Mouse (Mus musculus): ENCODE results near the gene Pou3f3. TPM values are rescaled to one million over a fixed set of nuclear protein-coding genes. Genes with fewer than 3 reads are reported as not detected.

Gene Pou3f3
- 0.24 and 0.28 TPM in 2 replicates for polyA plus RNA-seq (2014; fragmentation: Nextera tagmentation; extraction: Ambion mirVana)

- under 1% methylated on average over 21 of the region's 21 CpGs for WGBS
- H3K9ac ChIP-seq (ENCODE audit: low read length): 0 out of 2 replicates have a peak within 1 kb of the TSS, but pooled peaks have one; percentile 7
- H3K4me2 ChIP-seq (ENCODE audit: low read length): peak within 1 kb of the TSS; percentile 67
- ATAC-seq (replicated peaks; ENCODE audit: low FRiP score, low TSS enrichment, low read depth) (peak; percentile 57), DNase-seq (ENCODE audit: low spot score) (peak; percentile 81)
- H3K4me3 ChIP-seq (ENCODE audit: low read depth, low read length): peak within 1 kb of the TSS; percentile 40
- no peaks in the 10 kb centered on the region for H3K36me3 ChIP-seq (ENCODE audit: control insufficient read depth, insufficient read depth, low read length)
- no peak within 1 kb of the TSS for H3K27ac ChIP-seq (ENCODE audit: low read depth)
- no peaks in the 10 kb centered on the region for H3K9me3 ChIP-seq (ENCODE audit: control insufficient read depth, low read length)
- peaks cover 17% of the 10 kb centered on the region; the same call in 1 of the 2 replicates for H3K4me1 ChIP-seq (replicated peaks; ENCODE audit: control insufficient read depth, insufficient read depth, low read length)
- H3K27me3 ChIP-seq (replicated peaks; ENCODE audit: control insufficient read depth, insufficient read depth, low read length): peaks cover 96% of the 10 kb centered on the region
These were observed at the start of gene Pou3f3 for GRCm38 (mm10) chr1:42695578-42695915. Gene Pou3f3, plus strand, starts transcription at chr1:42695768.

- Histone ChIP-seq H3K9ac (ENCODE audit: low read length) (no peak overlapping the region), H3K4me3 (ENCODE audit: low read depth, low read length) (no peak overlapping the region), H3K36me3 (ENCODE audit: control insufficient read depth, insufficient read depth, low read length) (no peaks in the 10 kb centered on the region), H3K27me3 (replicated peaks; ENCODE audit: control insufficient read depth, insufficient read depth, low read length) (no peaks in the 10 kb centered on the region), H3K27ac (ENCODE audit: low read depth) (no peak overlapping the region), H3K4me2 (ENCODE audit: low read length) (no peak overlapping the region), H3K4me1 (replicated peaks; ENCODE audit: control insufficient read depth, insufficient read depth, low read length) (no peaks in the 10 kb centered on the region), H3K9me3 (ENCODE audit: control insufficient read depth, low read length) (no peaks in the 10 kb centered on the region)
- 94% methylated on average over 9 of the region's 9 CpGs for WGBS
- ATAC-seq (replicated peaks; ENCODE audit: low FRiP score, low TSS enrichment, low read depth) (no peak), DNase-seq (ENCODE audit: low spot score) (no peak)
These were observed 47.1 kb upstream of the Pou3f3 start for GRCm38 (mm10) chr1:42648366-42648935.

GRCm38 (mm10) chr1:42651461-42651860 lies 44.1 kb upstream of the Pou3f3 start:
- no peak overlapping the region for H3K4me3 ChIP-seq (ENCODE audit: low read depth, low read length)
- no peaks in the 10 kb centered on the region for H3K27me3 ChIP-seq (replicated peaks; ENCODE audit: control insufficient read depth, insufficient read depth, low read length)
- H3K9me3 ChIP-seq (ENCODE audit: control insufficient read depth, low read length): no peaks in the 10 kb centered on the region
- no peak overlapping the region for H3K27ac ChIP-seq (ENCODE audit: low read depth)
- DNase-seq (ENCODE audit: low spot score) (no peak), ATAC-seq (replicated peaks; ENCODE audit: low FRiP score, low TSS enrichment, low read depth) (no peak)
- 86% methylated on average over 15 of the region's 15 CpGs for WGBS
- no peaks in the 10 kb centered on the region for H3K4me1 ChIP-seq (replicated peaks; ENCODE audit: control insufficient read depth, insufficient read depth, low read length)
- no peaks in the 10 kb centered on the region for H3K36me3 ChIP-seq (ENCODE audit: control insufficient read depth, insufficient read depth, low read length)
- H3K4me2 ChIP-seq (ENCODE audit: low read length): no peak overlapping the region
- H3K9ac ChIP-seq (ENCODE audit: low read length): no peak overlapping the region

- Histone ChIP-seq H3K27me3 (replicated peaks; ENCODE audit: control insufficient read depth, insufficient read depth, low read length) (no peaks in the 10 kb centered on the region), H3K9me3 (ENCODE audit: control insufficient read depth, low read length) (no peaks in the 10 kb centered on the region), H3K36me3 (ENCODE audit: control insufficient read depth, insufficient read depth, low read length) (no peaks in the 10 kb centered on the region), H3K9ac (ENCODE audit: low read length) (no peak overlapping the region), H3K4me2 (ENCODE audit: low read length) (no peak overlapping the region), H3K27ac (ENCODE audit: low read depth) (no peak overlapping the region), H3K4me1 (replicated peaks; ENCODE audit: control insufficient read depth, insufficient read depth, low read length) (no peaks in the 10 kb centered on the region), H3K4me3 (ENCODE audit: low read depth, low read length) (no peak overlapping the region)
- WGBS: 76% methylated on average over 1 of the region's 1 CpGs
- ATAC-seq (replicated peaks; ENCODE audit: low FRiP score, low TSS enrichment, low read depth) (no peak), DNase-seq (ENCODE audit: low spot score) (no peak)
These were observed 28.0 kb upstream of the Pou3f3 start for GRCm38 (mm10) chr1:42667546-42667945.

GRCm38 (mm10) chr1:42680673-42681072 lies 14.9 kb upstream of the Pou3f3 start:
- H3K36me3 ChIP-seq (ENCODE audit: control insufficient read depth, insufficient read depth, low read length): no peaks in the 10 kb centered on the region
- no peak overlapping the region for H3K4me3 ChIP-seq (ENCODE audit: low read depth, low read length)
- no peak overlapping the region for H3K9ac ChIP-seq (ENCODE audit: low read length)
- no peak overlapping the region for H3K4me2 ChIP-seq (ENCODE audit: low read length)
- H3K27me3 ChIP-seq (replicated peaks; ENCODE audit: control insufficient read depth, insufficient read depth, low read length): peaks cover 40% of the 10 kb centered on the region
- ATAC-seq (replicated peaks; ENCODE audit: low FRiP score, low TSS enrichment, low read depth) (no peak), DNase-seq (ENCODE audit: low spot score) (no peak)
- no peak overlapping the region for H3K27ac ChIP-seq (ENCODE audit: low read depth)
- WGBS: 77% methylated on average over 3 of the region's 3 CpGs
- no peaks in the 10 kb centered on the region for H3K9me3 ChIP-seq (ENCODE audit: control insufficient read depth, low read length)
- H3K4me1 ChIP-seq (replicated peaks; ENCODE audit: control insufficient read depth, insufficient read depth, low read length): peaks cover 5% of the 10 kb centered on the region

- no peak overlapping the region for H3K9ac ChIP-seq (ENCODE audit: low read length)
- H3K4me1 ChIP-seq (replicated peaks; ENCODE audit: control insufficient read depth, insufficient read depth, low read length): peaks cover 5% of the 10 kb centered on the region
- H3K9me3 ChIP-seq (ENCODE audit: control insufficient read depth, low read length): no peaks in the 10 kb centered on the region
- H3K4me3 ChIP-seq (ENCODE audit: low read depth, low read length): no peak overlapping the region
- DNase-seq (ENCODE audit: low spot score) (no peak), ATAC-seq (replicated peaks; ENCODE audit: low FRiP score, low TSS enrichment, low read depth) (no peak)
- H3K4me2 ChIP-seq (ENCODE audit: low read length): no peak overlapping the region
- H3K36me3 ChIP-seq (ENCODE audit: control insufficient read depth, insufficient read depth, low read length): no peaks in the 10 kb centered on the region
- WGBS: 77% methylated on average over 5 of the region's 5 CpGs
- no peak overlapping the region for H3K27ac ChIP-seq (ENCODE audit: low read depth)
- peaks cover 51% of the 10 kb centered on the region for H3K27me3 ChIP-seq (replicated peaks; ENCODE audit: control insufficient read depth, insufficient read depth, low read length)
These were observed 13.8 kb upstream of the Pou3f3 start for GRCm38 (mm10) chr1:42681762-42682161.

GRCm38 (mm10) chr1:42683861-42684260 lies 11.7 kb upstream of the Pou3f3 start:
- H3K27me3 ChIP-seq (replicated peaks; ENCODE audit: control insufficient read depth, insufficient read depth, low read length): peaks cover 72% of the 10 kb centered on the region
- no peaks in the 10 kb centered on the region for H3K9me3 ChIP-seq (ENCODE audit: control insufficient read depth, low read length)
- peak overlapping the region; percentile 36; the same call in 1 of the 2 replicates for H3K4me3 ChIP-seq (ENCODE audit: low read depth, low read length)
- no peak overlapping the region for H3K9ac ChIP-seq (ENCODE audit: low read length)
- ATAC-seq (replicated peaks; ENCODE audit: low FRiP score, low TSS enrichment, low read depth): no peak
- no peak for DNase-seq (ENCODE audit: low spot score)
- peaks cover 5% of the 10 kb centered on the region for H3K4me1 ChIP-seq (replicated peaks; ENCODE audit: control insufficient read depth, insufficient read depth, low read length)
- H3K4me2 ChIP-seq (ENCODE audit: low read length): peak overlapping the region; percentile 55
- H3K27ac ChIP-seq (ENCODE audit: low read depth): no peak overlapping the region
- 5% methylated on average over 6 of the region's 6 CpGs for WGBS
- H3K36me3 ChIP-seq (ENCODE audit: control insufficient read depth, insufficient read depth, low read length): no peaks in the 10 kb centered on the region

- Histone ChIP-seq H3K9ac (ENCODE audit: low read length) (no peak overlapping the region), H3K27me3 (replicated peaks; ENCODE audit: control insufficient read depth, insufficient read depth, low read length) (peaks cover 77% of the 10 kb centered on the region), H3K36me3 (ENCODE audit: control insufficient read depth, insufficient read depth, low read length) (no peaks in the 10 kb centered on the region), H3K27ac (ENCODE audit: low read depth) (no peak overlapping the region), H3K4me1 (replicated peaks; ENCODE audit: control insufficient read depth, insufficient read depth, low read length) (peaks cover 5% of the 10 kb centered on the region), H3K4me3 (ENCODE audit: low read depth, low read length) (peak overlapping the region; percentile 36), H3K4me2 (ENCODE audit: low read length) (peak overlapping the region; percentile 55), H3K9me3 (ENCODE audit: control insufficient read depth, low read length) (no peaks in the 10 kb centered on the region)
- no peak for DNase-seq (ENCODE audit: low spot score)
- WGBS: 2% methylated on average over 26 of the region's 27 CpGs
- peak; percentile 50; the same call in 1 of the 2 replicates for ATAC-seq (replicated peaks; ENCODE audit: low FRiP score, low TSS enrichment, low read depth)
These were observed 11.2 kb upstream of the Pou3f3 start for GRCm38 (mm10) chr1:42684345-42684744.

- ATAC-seq (replicated peaks; ENCODE audit: low FRiP score, low TSS enrichment, low read depth) (peak; percentile 54), DNase-seq (ENCODE audit: low spot score) (no peak)
- Histone ChIP-seq H3K27ac (ENCODE audit: low read depth) (no peak overlapping the region), H3K9me3 (ENCODE audit: control insufficient read depth, low read length) (no peaks in the 10 kb centered on the region), H3K4me3 (ENCODE audit: low read depth, low read length) (peak overlapping the region; percentile 36), H3K36me3 (ENCODE audit: control insufficient read depth, insufficient read depth, low read length) (no peaks in the 10 kb centered on the region), H3K27me3 (replicated peaks; ENCODE audit: control insufficient read depth, insufficient read depth, low read length) (peaks cover 81% of the 10 kb centered on the region), H3K9ac (ENCODE audit: low read length) (no peak overlapping the region), H3K4me1 (replicated peaks; ENCODE audit: control insufficient read depth, insufficient read depth, low read length) (peaks cover 5% of the 10 kb centered on the region), H3K4me2 (ENCODE audit: low read length) (peak overlapping the region; percentile 55)
- WGBS: 2% methylated on average over 19 of the region's 21 CpGs
These were observed 10.8 kb upstream of the Pou3f3 start for GRCm38 (mm10) chr1:42684783-42685182.

Data from intestine, embryonic 14.5 days (tissue).